Mouse (Mus musculus) retina, adult 2 months (tissue): Measurements from ENCODE around the gene Klhl29.

Experiments used
- DNase-seq: peaks from one replicate; pipeline ENCODE4 v3.0.0-alpha.2; 2012; ENCODE audit warnings: low read depth, low spot score

Gene Klhl29

GRCm38 (mm10) chr12:5129190-5129589, 246.3 kb downstream of the Klhl29 start:
- DNase-seq, result no peak

- no peak for DNase-seq
These were observed 249.6 kb downstream of the Klhl29 start for GRCm38 (mm10) chr12:5125907-5126306.

DNA sequence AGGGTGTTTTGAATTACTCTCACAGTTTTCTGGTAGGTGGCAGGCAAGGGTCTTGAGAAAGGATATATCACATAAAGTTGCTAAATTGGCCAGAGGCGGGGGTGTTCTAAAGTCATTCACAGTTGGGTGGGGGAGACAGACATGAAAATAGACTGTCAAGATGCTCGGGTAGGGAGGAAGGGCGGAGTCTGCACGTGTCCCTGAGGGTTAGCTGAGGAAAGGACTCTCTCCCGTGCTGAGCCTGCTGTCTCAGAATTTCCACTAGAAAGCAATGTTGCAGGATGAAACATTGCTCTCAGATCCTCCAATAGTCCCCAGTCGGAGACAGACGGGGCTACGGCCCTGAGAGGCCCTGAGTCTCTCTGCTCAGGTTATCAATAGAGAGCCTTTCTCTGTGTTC, 252.5 kb downstream of the Klhl29 start:
- DNase-seq, result no peak

DNA sequence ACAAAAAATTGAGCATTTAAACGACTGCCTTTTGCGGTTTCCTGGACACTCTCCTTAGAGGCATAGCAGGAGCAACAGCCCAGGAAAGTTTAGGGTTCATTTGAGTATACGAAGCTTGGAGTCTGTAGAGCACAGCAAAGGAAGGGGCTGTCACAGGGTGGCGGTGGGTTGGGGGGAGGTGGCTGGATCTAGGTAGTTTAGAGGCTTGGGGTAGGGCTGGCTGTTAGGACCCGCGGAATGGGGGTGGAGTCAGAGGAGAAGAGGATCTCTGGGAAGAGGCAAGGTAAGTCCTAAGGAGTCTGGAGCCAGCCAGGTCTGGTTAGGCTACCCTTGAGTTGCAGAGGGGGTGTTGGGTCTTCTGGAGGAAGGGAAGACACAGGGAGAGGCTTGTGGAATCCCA, 255.2 kb downstream of the Klhl29 start:
- DNase-seq, result no peak

DNA sequence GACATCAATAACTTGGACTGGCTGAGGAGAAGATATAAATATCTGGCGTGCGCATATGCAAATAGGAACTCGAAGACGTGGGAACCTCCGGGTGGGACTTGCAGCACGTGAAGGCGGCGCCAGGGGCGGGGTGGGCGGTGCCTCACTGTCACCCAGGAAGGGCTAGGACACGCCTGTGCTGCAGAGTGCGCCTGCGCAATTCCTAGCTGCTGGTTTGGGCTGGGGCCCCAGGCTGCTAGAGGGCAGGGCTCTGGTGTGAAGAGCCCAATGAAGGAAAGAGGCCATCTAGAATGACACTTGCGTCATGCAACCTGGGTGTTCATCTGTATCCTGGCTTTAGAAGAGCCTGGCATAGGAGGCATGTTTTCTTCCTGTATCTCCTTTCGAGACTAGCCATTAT, 255.8 kb downstream of the Klhl29 start:
- peak; percentile 64 for DNase-seq

DNA sequence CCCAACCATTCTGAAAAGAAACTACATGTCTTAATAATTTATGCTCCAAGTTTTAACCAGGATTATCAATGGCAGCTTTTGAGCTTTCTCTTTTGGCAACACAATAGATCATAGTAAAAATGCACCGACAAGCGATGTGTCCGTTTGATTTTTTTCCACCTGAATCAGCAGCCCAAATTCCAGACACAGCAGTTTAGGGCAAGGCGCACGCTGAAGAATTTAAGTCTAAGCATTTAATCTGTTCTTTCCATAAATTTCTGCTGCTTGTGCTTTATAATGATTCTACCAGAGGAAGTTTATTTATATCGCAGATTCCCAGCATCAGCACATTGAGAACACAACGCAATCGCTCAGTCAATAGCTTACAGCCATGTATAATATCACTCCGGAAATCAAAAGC, 256.2 kb downstream of the Klhl29 start:
- DNase-seq, result no peak

GRCm38 (mm10) chr12:5116605-5117004, 258.9 kb downstream of the Klhl29 start:
- no peak for DNase-seq

DNA sequence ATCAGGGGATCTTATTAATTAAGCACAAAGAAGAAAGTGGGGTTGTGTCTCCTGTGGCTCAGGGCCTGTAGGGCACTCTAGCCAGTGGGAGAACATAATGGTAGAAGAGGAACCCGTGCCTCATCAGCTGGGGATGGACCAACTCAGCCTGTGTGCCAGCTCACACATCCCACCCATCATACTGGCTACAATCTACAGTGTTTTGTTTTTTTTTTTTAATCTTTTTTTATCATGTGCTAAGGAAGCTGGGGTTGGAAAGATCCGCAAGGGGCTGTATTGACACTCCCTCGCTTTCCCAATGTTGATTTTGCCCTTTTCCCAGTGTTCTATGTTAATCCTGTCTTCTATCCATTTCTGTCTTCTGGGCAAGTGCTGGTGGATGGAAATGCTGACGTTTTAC, 260.9 kb downstream of the Klhl29 start:
- DNase-seq, result no peak

DNA sequence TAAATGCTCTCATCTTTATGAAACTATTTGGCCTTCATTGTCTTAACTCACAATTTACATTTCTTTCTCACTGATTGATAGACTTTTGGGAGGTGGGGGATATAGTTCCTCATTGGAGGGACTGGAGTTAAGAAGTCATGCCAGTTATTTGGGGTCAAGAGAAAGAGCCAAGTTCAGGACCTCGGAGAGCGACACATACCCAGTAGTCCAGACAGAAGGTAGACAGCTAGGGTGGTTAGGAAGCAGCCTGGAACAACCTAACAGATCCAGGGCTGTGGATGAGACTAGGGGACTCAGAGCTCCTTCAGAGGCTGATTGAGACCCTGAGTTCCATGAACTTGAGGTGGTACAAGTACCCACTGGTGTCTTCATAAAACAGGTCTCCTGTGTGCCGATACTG, 264.1 kb downstream of the Klhl29 start:
- DNase-seq, result no peak

DNA sequence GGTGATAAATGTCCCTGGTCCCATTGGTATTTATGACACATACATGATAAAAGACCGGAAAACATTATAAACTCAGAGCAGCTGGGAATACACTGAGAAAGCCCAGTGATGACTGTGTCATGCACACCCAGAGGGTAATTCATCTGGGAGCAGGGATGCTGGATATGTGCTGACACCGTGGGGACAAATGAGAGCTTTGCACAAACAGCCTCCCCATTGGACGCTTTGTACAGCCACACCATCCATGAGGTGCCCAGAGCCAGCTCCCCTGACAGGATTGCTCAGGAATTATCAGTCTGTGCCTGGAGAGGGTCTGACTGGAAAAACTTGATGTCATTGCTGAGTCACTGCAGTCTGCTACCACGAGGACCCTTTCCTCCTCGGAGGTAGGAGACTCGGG, 266.9 kb downstream of the Klhl29 start:
- DNase-seq, result no peak

DNA sequence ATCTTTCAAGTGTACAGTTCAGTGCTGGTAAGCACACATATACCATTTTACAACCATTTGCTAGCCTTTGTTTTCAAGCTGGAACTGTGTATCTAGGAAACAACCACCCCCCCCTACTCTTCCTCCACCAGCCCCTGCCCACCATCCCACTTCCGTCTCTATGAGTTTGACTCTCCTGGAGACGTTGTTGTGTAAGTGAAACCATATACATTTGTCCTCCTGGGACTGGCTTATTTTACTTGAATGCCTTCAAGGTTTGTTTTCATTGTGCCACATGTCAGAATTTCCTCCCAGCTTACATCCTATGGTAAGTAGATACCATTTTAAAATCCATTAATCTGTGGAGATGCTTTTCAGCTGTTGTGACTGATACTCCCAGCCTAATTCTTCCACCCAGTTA, 267.7 kb downstream of the Klhl29 start:
- no peak for DNase-seq

GRCm38 (mm10) chr12:5104422-5105052, 270.9 kb downstream of the Klhl29 start:
- no peak for DNase-seq

- no peak for DNase-seq
These were observed 274.0 kb downstream of the Klhl29 start for GRCm38 (mm10) chr12:5101411-5102024.

- no peak for DNase-seq
These were observed 275.9 kb downstream of the Klhl29 start for GRCm38 (mm10) chr12:5099572-5099971.

GRCm38 (mm10) chr12:5088639-5089038, 286.8 kb downstream of the Klhl29 start:
- no peak for DNase-seq

DNA sequence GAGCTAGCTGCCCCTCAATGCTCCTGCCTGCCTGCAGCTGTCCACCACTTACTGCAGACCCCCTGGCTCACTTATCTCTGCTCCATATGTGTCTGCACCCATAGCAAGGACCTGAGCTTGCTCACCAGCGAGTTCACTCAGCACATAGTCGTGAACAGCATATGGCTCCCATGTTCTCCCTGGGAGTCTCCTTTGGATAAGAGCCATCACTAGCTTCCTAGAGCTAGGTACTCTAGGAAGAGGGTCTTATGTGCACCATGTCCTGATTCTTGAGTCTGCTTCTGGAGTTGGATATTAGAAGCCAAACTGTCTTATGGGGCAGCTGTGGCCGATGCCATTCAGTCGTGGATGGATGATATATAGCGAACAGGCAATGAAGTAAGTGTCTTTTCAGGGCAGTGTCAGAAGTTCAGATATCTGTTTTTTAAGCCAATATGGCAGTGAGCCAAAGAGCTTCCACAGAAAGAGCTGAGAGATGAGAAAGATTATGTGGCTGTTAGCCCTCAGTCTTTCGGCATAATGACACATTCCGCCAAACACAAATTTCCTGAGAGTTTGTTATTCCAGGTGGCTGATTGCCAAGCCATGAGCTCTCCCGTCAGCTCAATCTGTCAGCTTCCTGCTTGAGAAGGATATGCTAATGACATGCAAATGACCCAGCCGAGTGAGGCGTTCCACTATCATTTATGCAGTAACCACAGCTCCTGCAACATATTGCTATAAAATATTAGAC, 287.5 kb downstream of the Klhl29 start:
- peak; percentile 6 for DNase-seq

DNA sequence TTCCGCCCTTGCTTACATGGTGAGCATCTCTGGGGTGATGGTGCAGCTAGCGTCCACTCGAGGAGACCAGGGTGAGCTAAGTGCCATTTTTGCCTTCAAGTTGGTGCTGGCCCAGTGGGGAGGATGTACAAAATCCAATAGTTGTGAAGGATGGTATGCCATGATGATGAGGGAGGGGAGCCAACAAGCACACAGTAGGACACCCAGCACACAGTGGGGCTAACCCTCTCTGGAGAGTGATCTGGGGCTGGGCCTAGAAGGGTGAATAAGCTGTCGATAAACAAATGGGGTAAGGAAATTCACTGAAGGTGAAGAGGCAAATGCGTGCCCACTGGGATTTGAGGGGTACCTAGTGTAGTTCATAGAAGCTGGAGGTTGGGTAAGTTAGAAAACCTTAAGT, 290.8 kb downstream of the Klhl29 start:
- DNase-seq, result no peak

GRCm38 (mm10) chr12:5081480-5081879, 294.0 kb downstream of the Klhl29 start:
- DNase-seq, result no peak

- no peak for DNase-seq
These were observed 302.3 kb downstream of the Klhl29 start for GRCm38 (mm10) chr12:5073191-5073590.

DNA sequence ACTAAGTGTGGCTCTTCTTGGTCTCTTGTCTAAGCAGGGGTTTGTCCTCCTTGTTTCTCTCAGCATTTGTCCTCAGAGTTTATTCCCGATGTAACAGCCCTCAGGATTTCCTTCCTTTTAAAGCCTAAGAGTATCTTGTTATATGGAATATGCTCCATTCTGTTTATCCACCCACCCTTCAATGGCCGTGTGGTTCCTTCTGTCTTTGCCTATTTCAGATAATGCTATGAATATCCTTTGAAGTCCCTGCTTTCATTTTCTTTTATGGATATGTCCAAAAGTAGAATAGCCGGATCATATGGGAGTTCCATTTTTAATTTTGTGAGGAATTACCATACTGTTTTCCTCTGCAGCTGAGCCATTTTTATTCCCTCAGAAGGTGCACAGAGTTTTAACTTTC, 305.4 kb downstream of the Klhl29 start:
- DNase-seq, result no peak

DNA sequence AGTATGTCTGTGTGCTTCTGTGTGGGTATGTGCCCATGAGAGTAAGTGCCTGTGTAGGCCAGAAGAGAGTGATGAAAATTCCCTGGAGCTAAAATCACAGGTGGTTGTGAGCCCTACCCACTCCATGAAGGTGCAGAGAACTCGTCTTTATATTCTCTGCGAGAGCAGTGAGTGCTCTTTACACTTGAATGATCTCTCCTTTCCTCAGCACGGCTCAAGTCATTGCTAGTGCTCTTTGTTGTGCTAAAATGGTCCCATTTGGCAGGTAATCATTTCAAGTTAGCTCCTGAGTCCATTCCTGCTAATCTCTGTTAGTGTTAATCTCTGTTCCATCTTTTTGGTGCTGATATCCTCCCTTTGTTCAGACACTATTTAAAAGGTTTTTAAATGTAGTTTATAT, 307.9 kb downstream of the Klhl29 start:
- no peak for DNase-seq

DNA sequence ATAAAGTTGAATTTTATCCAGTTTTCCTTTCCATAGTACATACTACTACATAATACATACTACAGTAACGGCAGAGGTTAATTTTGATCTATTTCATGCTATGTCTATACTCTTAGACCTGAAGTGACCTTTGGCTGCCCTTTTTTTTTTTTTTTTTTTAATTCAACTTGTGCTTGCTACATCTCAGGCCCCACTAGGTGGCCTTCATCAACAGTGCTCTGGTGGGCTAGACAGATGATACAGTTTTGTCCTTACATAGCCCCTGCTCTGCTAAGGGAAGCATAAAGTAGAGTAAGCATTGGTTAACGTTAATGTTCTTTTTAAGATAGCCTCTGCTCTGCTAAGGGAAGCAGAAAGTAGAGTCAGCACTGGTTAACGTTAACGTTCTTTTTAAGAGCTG, 327.4 kb downstream of the Klhl29 start:
- no peak for DNase-seq

GRCm38 (mm10) chr12:5044141-5044540, 331.3 kb downstream of the Klhl29 start:
- no peak for DNase-seq
